23 mouse cellular contexts compared by ENCODE assay signal in the genomic region with DNA sequence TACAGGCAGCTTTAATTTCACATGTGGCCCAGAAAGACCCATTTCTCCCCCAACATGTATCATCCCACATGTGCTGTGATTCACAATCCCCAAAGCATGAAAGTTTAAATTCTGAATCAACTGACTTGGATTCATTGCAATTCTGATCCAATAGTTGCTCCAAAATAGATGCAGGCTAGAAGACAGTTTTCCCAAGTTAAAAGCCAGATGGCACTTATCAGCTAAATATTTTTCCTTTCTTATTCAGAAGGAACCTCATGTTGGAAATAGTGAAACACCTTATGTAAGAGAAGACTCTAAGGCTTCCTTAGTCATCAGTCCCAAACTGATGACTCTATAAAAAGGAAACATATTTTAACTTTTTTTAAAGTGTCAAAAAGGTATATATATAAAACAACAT.
DNase-seq lines count a peak whose midpoint lies in the region; ATAC-seq lines count a peak whose summit lies in the region.
"Had no signal": no experiment of that assay in that cellular context is flagged by ENCODE, and none has a peak within 500 bp of the region (broad histone marks: within the 10 kb centered on the region; RNA-seq: fewer than 3 reads in every experiment).

No protein-coding gene starts in this region.

- no peak overlapping the region for H3K4me2 ChIP-seq in midbrain, embryonic 11.5 days
- no peak overlapping the region for H3K4me2 ChIP-seq in midbrain, embryonic 15.5 days
- H3K4me2 ChIP-seq: embryonic facial prominence, embryonic 13.5 days; embryonic facial prominence, embryonic 15.5 days; forebrain, embryonic 12.5 days had no signal

- no peaks in the 10 kb centered on the region for H3K4me1 ChIP-seq in midbrain, embryonic 11.5 days (ENCODE audit: control insufficient read depth, insufficient read depth, low read length)
- H3K4me1 ChIP-seq in midbrain, embryonic 15.5 days = no peaks in the 10 kb centered on the region
- H3K4me1 ChIP-seq: embryonic facial prominence, embryonic 13.5 days; embryonic facial prominence, embryonic 15.5 days; forebrain, embryonic 12.5 days had no signal

- H3K9ac ChIP-seq in midbrain, embryonic 11.5 days (ENCODE audit: low read length) = no peak overlapping the region
- H3K9ac ChIP-seq in midbrain, embryonic 15.5 days = no peak overlapping the region
- H3K9ac ChIP-seq: embryonic facial prominence, embryonic 13.5 days; embryonic facial prominence, embryonic 15.5 days; forebrain, embryonic 12.5 days had no signal

- H3K27me3 ChIP-seq in midbrain, embryonic 11.5 days (ENCODE audit: control insufficient read depth, insufficient read depth, low read length) = no peaks in the 10 kb centered on the region
- H3K27me3 ChIP-seq in midbrain, embryonic 15.5 days (replicated peaks) = no peaks in the 10 kb centered on the region
- H3K27me3 ChIP-seq: embryonic facial prominence, embryonic 13.5 days; embryonic facial prominence, embryonic 15.5 days; forebrain, embryonic 12.5 days had no signal

- peak; percentile 95 for ATAC-seq in frontal cortex, adult (ENCODE audit: low TSS enrichment)
- ATAC-seq in midbrain, embryonic 11.5 days (ENCODE audit: low FRiP score) = no peak
- ATAC-seq in midbrain, embryonic 15.5 days (replicated peaks) = no peak
- ATAC-seq: forebrain, embryonic 14.5 days; forebrain, embryonic 16.5 days had no signal

- no peaks in the 10 kb centered on the region for H3K36me3 ChIP-seq in midbrain, embryonic 11.5 days (ENCODE audit: control insufficient read depth, insufficient read depth, low read length)
- no peaks in the 10 kb centered on the region for H3K36me3 ChIP-seq in midbrain, embryonic 15.5 days (replicated peaks)
- H3K36me3 ChIP-seq: embryonic facial prominence, embryonic 13.5 days; embryonic facial prominence, embryonic 15.5 days; forebrain, embryonic 10.5 days; forebrain, embryonic 12.5 days had no signal

- H3K27ac ChIP-seq in midbrain, embryonic 11.5 days (ENCODE audit: low read depth, low read length) = no peak overlapping the region
- H3K27ac ChIP-seq in midbrain, embryonic 15.5 days = no peak overlapping the region
- H3K27ac ChIP-seq: embryonic facial prominence, embryonic 13.5 days; embryonic facial prominence, embryonic 15.5 days; forebrain, embryonic 10.5 days; forebrain, embryonic 12.5 days had no signal

- no peak overlapping the region for H3K4me3 ChIP-seq in midbrain, embryonic 11.5 days (ENCODE audit: low read depth, low read length)
- no peak overlapping the region for H3K4me3 ChIP-seq in midbrain, embryonic 15.5 days
- H3K4me3 ChIP-seq: embryonic facial prominence, embryonic 13.5 days; embryonic facial prominence, embryonic 15.5 days; erythroblast, embryonic 14.5 days; forebrain, embryonic 10.5 days; forebrain, embryonic 12.5 days had no signal

- DNase-seq in frontal cortex, postnatal 25 days (ENCODE audit: low spot score in 2 of 2) = no peak
- peak; percentile 41 for DNase-seq in midbrain, embryonic 11.5 days (ENCODE audit: low spot score, missing footprints)
- no peak for DNase-seq in adrenal gland, adult 18-20 months (ENCODE audit: low spot score in 2 of 2)
- DNase-seq: adrenal gland, adult 8-10 months; adrenal gland, postnatal 14 days; adrenal gland, postnatal 36 days; B cell, adult 2 months; cerebellum, adult 11 months; cerebellum, adult 18-20 months; cerebellum, adult 8-10 months; cerebellum, adult 9-11 months; cerebellum, postnatal 14 days; cerebellum, postnatal 36 days; embryo, embryonic 11 days had no signal

- no peaks in the 10 kb centered on the region for H3K9me3 ChIP-seq in midbrain, embryonic 11.5 days (ENCODE audit: control insufficient read depth, low read length)
- no peaks in the 10 kb centered on the region for H3K9me3 ChIP-seq in midbrain, embryonic 15.5 days
- H3K9me3 ChIP-seq: embryonic facial prominence, embryonic 13.5 days; embryonic facial prominence, embryonic 15.5 days; forebrain, embryonic 10.5 days; forebrain, embryonic 12.5 days had no signal
